8 mouse cellular contexts compared by ENCODE assay signal in the genomic region with DNA sequence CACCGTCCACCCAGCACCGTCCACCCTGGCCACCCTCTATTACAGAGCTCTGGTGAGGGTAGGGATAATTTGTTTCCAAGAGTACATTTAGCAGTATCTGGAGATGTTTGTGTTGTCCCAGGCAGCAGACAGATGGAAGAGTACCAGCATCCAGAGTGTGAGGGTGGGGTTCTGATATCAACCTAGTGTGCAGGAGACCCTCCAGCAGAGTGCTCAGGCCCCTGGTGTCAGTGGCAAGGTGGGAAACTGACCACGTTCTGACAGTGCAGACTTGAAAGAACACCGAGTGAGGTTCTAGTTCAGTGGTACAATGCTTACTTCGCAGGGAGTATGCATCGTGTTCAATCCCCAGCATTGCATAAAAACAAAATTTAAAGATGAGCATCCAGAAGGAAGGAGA. TPM values are rescaled to one million over a fixed set of nuclear protein-coding genes. Genes with fewer than 3 reads are reported as not detected.
A peak's percentile ranks its signal among the peaks of the same experiment; 100 is the strongest.
DNase-seq lines count a peak whose midpoint lies in the region; ATAC-seq lines count a peak whose summit lies in the region.

No protein-coding gene starts in this region.

- H3K4me3 ChIP-seq in kidney, embryonic 16.5 days (ENCODE audit: low read length) = peak overlapping the region; percentile 93
- peak overlapping the region; percentile 93 for H3K4me3 ChIP-seq in embryonic facial prominence, embryonic 14.5 days (ENCODE audit: low read depth, low read length)
- peak overlapping the region; percentile 94; the same call in 1 of the 2 replicates for H3K4me3 ChIP-seq in intestine, embryonic 16.5 days (ENCODE audit: low read length)
- H3K4me3 ChIP-seq in neural tube, embryonic 12.5 days = peak overlapping the region; percentile 96; the same call in 1 of the 2 replicates

- peak overlapping the region; percentile 78 for H3K9ac ChIP-seq in kidney, embryonic 16.5 days (replicated peaks; ENCODE audit: low read length)
- H3K9ac ChIP-seq in embryonic facial prominence, embryonic 14.5 days (ENCODE audit: low read depth, low read length) = peak overlapping the region; percentile 79
- H3K9ac ChIP-seq in intestine, embryonic 16.5 days (ENCODE audit: low read depth, low read length) = peak overlapping the region; percentile 78; the same call in 1 of the 2 replicates
- H3K9ac ChIP-seq in neural tube, embryonic 12.5 days = no peak overlapping the region; the same call in 1 of the 2 replicates

- no peaks in the 10 kb centered on the region for H3K27me3 ChIP-seq in kidney, embryonic 16.5 days (ENCODE audit: insufficient read depth, low read length)
- no peaks in the 10 kb centered on the region for H3K27me3 ChIP-seq in embryonic facial prominence, embryonic 14.5 days (replicated peaks; ENCODE audit: control insufficient read depth, insufficient read depth, low read length)
- no peaks in the 10 kb centered on the region for H3K27me3 ChIP-seq in intestine, embryonic 16.5 days (replicated peaks; ENCODE audit: control insufficient read depth, insufficient read depth, low read length)
- no peaks in the 10 kb centered on the region for H3K27me3 ChIP-seq in neural tube, embryonic 12.5 days (replicated peaks)

- H3K4me1 ChIP-seq in kidney, embryonic 16.5 days (ENCODE audit: insufficient read depth, low read length) = peaks cover 18% of the 10 kb centered on the region
- peaks cover 10% of the 10 kb centered on the region for H3K4me1 ChIP-seq in embryonic facial prominence, embryonic 14.5 days (ENCODE audit: control insufficient read depth, insufficient read depth, low read length)
- H3K4me1 ChIP-seq in intestine, embryonic 16.5 days (ENCODE audit: control insufficient read depth, insufficient read depth, low read length) = peaks cover 14% of the 10 kb centered on the region
- H3K4me1 ChIP-seq in neural tube, embryonic 12.5 days = peaks cover 17% of the 10 kb centered on the region

- peaks cover 18% of the 10 kb centered on the region; the same call in 1 of the 2 replicates for H3K36me3 ChIP-seq in kidney, embryonic 16.5 days (ENCODE audit: insufficient read depth, low read length)
- H3K36me3 ChIP-seq in embryonic facial prominence, embryonic 14.5 days (ENCODE audit: control insufficient read depth, insufficient read depth, low read length) = peaks cover 26% of the 10 kb centered on the region
- H3K36me3 ChIP-seq in intestine, embryonic 16.5 days (ENCODE audit: control insufficient read depth, insufficient read depth, low read length) = peaks cover 10% of the 10 kb centered on the region
- H3K36me3 ChIP-seq in neural tube, embryonic 12.5 days = peaks cover 23% of the 10 kb centered on the region

- no peak for ATAC-seq in kidney, embryonic 16.5 days (ENCODE audit: low FRiP score, low TSS enrichment)
- ATAC-seq in embryonic facial prominence, embryonic 14.5 days (ENCODE audit: low read depth) = no peak
- ATAC-seq in intestine, embryonic 16.5 days = no peak
- no peak for ATAC-seq in neural tube, embryonic 12.5 days (ENCODE audit: low FRiP score, low read depth)

- 74% methylated on average over 6 of the region's 6 CpGs for WGBS in kidney, embryonic 16.5 days
- WGBS in embryonic facial prominence, embryonic 14.5 days = 68% methylated on average over 6 of the region's 6 CpGs
- 82% methylated on average over 6 of the region's 6 CpGs for WGBS in intestine, embryonic 16.5 days
- 78% methylated on average over 6 of the region's 6 CpGs for WGBS in neural tube, embryonic 12.5 days

- peak overlapping the region; percentile 88 for H3K4me2 ChIP-seq in kidney, embryonic 16.5 days (replicated peaks; ENCODE audit: low read depth, low read length)
- peak overlapping the region; percentile 88 for H3K4me2 ChIP-seq in embryonic facial prominence, embryonic 14.5 days (ENCODE audit: low read depth, low read length)
- H3K4me2 ChIP-seq in intestine, embryonic 16.5 days (ENCODE audit: low read depth, low read length) = peak overlapping the region; percentile 82
- peak overlapping the region; percentile 98 for H3K4me2 ChIP-seq in neural tube, embryonic 12.5 days (replicated peaks)

- no peak for DNase-seq in kidney, adult 9 months
- no peak for DNase-seq in embryonic facial prominence, embryonic 14.5 days (ENCODE audit: low spot score)
- DNase-seq in left cerebral cortex, adult 8-10 months (ENCODE audit: low spot score in 2 of 2) = no peak
- DNase-seq in ovary, postnatal 14 days (ENCODE audit: low spot score) = no peak
- DNase-seq in right cerebral cortex, postnatal 25 days = no peak

- H3K27ac ChIP-seq in kidney, embryonic 16.5 days (ENCODE audit: low read length) = peak overlapping the region; percentile 74; the same call in 1 of the 2 replicates
- H3K27ac ChIP-seq in embryonic facial prominence, embryonic 14.5 days (replicated peaks; ENCODE audit: low read depth, low read length) = peak overlapping the region; percentile 65; the same call in 1 of the 2 replicates
- H3K27ac ChIP-seq in intestine, embryonic 16.5 days (ENCODE audit: low read length) = peak overlapping the region; percentile 73
- no peak overlapping the region for H3K27ac ChIP-seq in neural tube, embryonic 12.5 days

- H3K9me3 ChIP-seq in kidney, embryonic 16.5 days (ENCODE audit: low read length) = no peaks in the 10 kb centered on the region
- no peaks in the 10 kb centered on the region for H3K9me3 ChIP-seq in embryonic facial prominence, embryonic 14.5 days (ENCODE audit: control insufficient read depth, low read length)
- H3K9me3 ChIP-seq in intestine, embryonic 16.5 days (ENCODE audit: control insufficient read depth, low read length) = no peaks in the 10 kb centered on the region
- no peaks in the 10 kb centered on the region for H3K9me3 ChIP-seq in neural tube, embryonic 12.5 days

RNA-seq across cellular contexts. Expression of gene Prkaca, which starts 1.1 kb away (rescaled TPM):
- 105 and 143 TPM in 2 replicates for polyA plus RNA-seq in kidney, embryonic 16.5 days (2015; fragmentation: Nextera tagmentation; extraction: Ambion mirVana)
- polyA plus RNA-seq in embryonic facial prominence, embryonic 14.5 days (2014; fragmentation: Nextera tagmentation; extraction: Ambion mirVana) = 208 and 247 TPM in 2 replicates
- polyA plus RNA-seq in intestine, embryonic 16.5 days (2015; fragmentation: Nextera tagmentation; extraction: Ambion mirVana) = 24.6 and 77.1 TPM in 2 replicates
- polyA plus RNA-seq in neural tube, embryonic 12.5 days (2016; fragmentation: Nextera tagmentation; extraction: Ambion mirVana) = 215 and 218 TPM in 2 replicates
- total RNA-seq in left cerebral cortex, adult 8-10 months (2022) = 100 to 1,000 TPM; 247 to 270 (median 264) TPM

RNA-seq across cellular contexts. Expression of gene Asf1b, which starts 16.4 kb away (rescaled TPM):
- polyA plus RNA-seq in kidney, embryonic 16.5 days (2015; fragmentation: Nextera tagmentation; extraction: Ambion mirVana) = 58.2 and 65.1 TPM in 2 replicates
- polyA plus RNA-seq in embryonic facial prominence, embryonic 14.5 days (2014; fragmentation: Nextera tagmentation; extraction: Ambion mirVana) = 63.9 and 68.8 TPM in 2 replicates
- 50.4 and 61.7 TPM in 2 replicates for polyA plus RNA-seq in intestine, embryonic 16.5 days (2015; fragmentation: Nextera tagmentation; extraction: Ambion mirVana)
- polyA plus RNA-seq in neural tube, embryonic 12.5 days (2016; fragmentation: Nextera tagmentation; extraction: Ambion mirVana) = 37.1 and 41.6 TPM in 2 replicates
- total RNA-seq in left cerebral cortex, adult 8-10 months (2022) = 1 to 10 TPM in 3 of 4 experiments, under 1 TPM in 1; 0.83 to 1.1 (median 1.0) TPM

RNA-seq across cellular contexts. Expression of gene Gm10644, which starts 16.7 kb away (rescaled TPM):
- polyA plus RNA-seq in kidney, embryonic 16.5 days (2015; fragmentation: Nextera tagmentation; extraction: Ambion mirVana) = 0.85 and 1.0 TPM in 2 replicates
- 0.48 and 0.82 TPM in 2 replicates for polyA plus RNA-seq in embryonic facial prominence, embryonic 14.5 days (2014; fragmentation: Nextera tagmentation; extraction: Ambion mirVana)
- polyA plus RNA-seq in intestine, embryonic 16.5 days (2015; fragmentation: Nextera tagmentation; extraction: Ambion mirVana) = 0.39 TPM in 2 replicates
- 0.60 and 0.86 TPM in 2 replicates for polyA plus RNA-seq in neural tube, embryonic 12.5 days (2016; fragmentation: Nextera tagmentation; extraction: Ambion mirVana)
- under 1 TPM; 0.26 to 0.76 (median 0.34) TPM for total RNA-seq in left cerebral cortex, adult 8-10 months (2022)

RNA-seq across cellular contexts. Expression of gene Samd1, which starts 25.8 kb away (rescaled TPM):
- 9.4 and 11.6 TPM in 2 replicates for polyA plus RNA-seq in kidney, embryonic 16.5 days (2015; fragmentation: Nextera tagmentation; extraction: Ambion mirVana)
- 15.9 and 18.5 TPM in 2 replicates for polyA plus RNA-seq in embryonic facial prominence, embryonic 14.5 days (2014; fragmentation: Nextera tagmentation; extraction: Ambion mirVana)
- 5.8 and 6.0 TPM in 2 replicates for polyA plus RNA-seq in intestine, embryonic 16.5 days (2015; fragmentation: Nextera tagmentation; extraction: Ambion mirVana)
- 9.7 and 9.8 TPM in 2 replicates for polyA plus RNA-seq in neural tube, embryonic 12.5 days (2016; fragmentation: Nextera tagmentation; extraction: Ambion mirVana)
- total RNA-seq in left cerebral cortex, adult 8-10 months (2022) = 10 to 100 TPM; 43.5 to 53.7 (median 46.3) TPM

RNA-seq across cellular contexts. Expression of gene 1700067K01Rik, which starts 29.6 kb away (rescaled TPM):
- 0.51 and 1.1 TPM in 2 replicates for polyA plus RNA-seq in kidney, embryonic 16.5 days (2015; fragmentation: Nextera tagmentation; extraction: Ambion mirVana)
- 0.77 and 1.1 TPM in 2 replicates for polyA plus RNA-seq in embryonic facial prominence, embryonic 14.5 days (2014; fragmentation: Nextera tagmentation; extraction: Ambion mirVana)
- polyA plus RNA-seq in intestine, embryonic 16.5 days (2015; fragmentation: Nextera tagmentation; extraction: Ambion mirVana) = 0.66 and 0.84 TPM in 2 replicates
- 0.83 and 0.95 TPM in 2 replicates for polyA plus RNA-seq in neural tube, embryonic 12.5 days (2016; fragmentation: Nextera tagmentation; extraction: Ambion mirVana)
- total RNA-seq in left cerebral cortex, adult 8-10 months (2022) = under 1 TPM; 0.34 to 0.77 (median 0.48) TPM
